Mouse (Mus musculus): Measurements from ENCODE around the gene Ankrd55. TPM values are rescaled to one million over a fixed set of nuclear protein-coding genes. Genes with fewer than 3 reads are reported as not detected.

Ankrd55 gene
- 0.33 and 0.49 TPM in 2 replicates for polyA plus RNA-seq (2016; fragmentation: Nextera tagmentation; extraction: Ambion mirVana)

DNA sequence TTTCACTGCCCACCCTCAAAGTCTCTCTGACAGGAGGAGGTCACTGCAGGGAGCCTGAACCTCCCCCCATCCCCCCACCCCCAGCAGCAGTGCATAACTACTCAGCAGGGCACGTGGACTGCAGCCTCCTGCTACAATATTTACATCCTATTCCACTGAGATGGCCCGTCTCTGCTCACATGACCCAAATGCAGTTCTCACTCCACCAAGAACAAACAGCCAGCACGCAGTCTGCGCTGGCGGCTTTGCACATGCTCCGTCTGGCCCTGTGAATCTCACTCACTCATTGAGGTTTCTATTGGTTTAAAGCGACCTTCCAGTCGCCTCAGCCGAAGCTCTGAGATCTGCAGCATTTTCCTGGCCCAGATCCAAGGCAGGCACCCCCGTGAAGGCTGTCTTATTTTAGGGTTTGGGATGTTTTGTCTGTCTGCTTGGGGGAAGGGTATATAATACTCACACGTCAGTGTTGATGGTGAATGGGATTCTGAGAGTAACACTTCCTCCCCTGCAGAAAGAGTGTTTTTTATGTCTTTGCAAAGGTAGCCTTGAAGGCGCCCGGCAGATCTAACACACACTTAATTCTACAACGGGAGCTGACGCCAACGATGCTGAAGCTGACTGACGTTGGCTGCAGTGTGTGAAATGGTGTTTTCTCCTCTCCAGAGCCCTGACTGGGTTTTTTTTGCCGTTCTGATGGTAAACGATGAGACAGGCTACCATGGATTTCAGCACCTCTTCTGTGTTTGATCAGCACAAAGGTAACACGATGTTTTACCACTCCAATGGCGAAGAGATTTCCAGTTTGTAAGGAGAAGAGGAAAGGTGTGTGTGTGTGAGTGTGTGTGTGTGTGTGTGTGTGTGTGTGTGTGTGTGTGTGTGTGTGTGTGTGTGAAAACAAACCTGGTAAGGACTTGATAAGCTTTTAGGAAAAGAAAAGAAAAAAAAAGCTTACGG is at the start of gene Ankrd55:
Ankrd55 (plus strand) TSS at position 227 of the 954 bp plus-strand sequence.
- DNase-seq (ENCODE audit: low spot score) = peak; percentile 72
- no peaks in the 10 kb centered on the region for H3K9me3 ChIP-seq
- peak within 1 kb of the TSS; percentile 72 for H3K27ac ChIP-seq (replicated peaks)
- peak within 1 kb of the TSS; percentile 38 for H3K4me3 ChIP-seq
- 37% methylated on average over 22 of the region's 22 CpGs for WGBS
- no peaks in the 10 kb centered on the region for H3K36me3 ChIP-seq (replicated peaks)
- H3K27me3 ChIP-seq (replicated peaks; ENCODE audit: low read depth, poor library complexity, severe bottlenecking) = no peaks in the 10 kb centered on the region
- peaks cover 18% of the 10 kb centered on the region for H3K4me1 ChIP-seq

DNA sequence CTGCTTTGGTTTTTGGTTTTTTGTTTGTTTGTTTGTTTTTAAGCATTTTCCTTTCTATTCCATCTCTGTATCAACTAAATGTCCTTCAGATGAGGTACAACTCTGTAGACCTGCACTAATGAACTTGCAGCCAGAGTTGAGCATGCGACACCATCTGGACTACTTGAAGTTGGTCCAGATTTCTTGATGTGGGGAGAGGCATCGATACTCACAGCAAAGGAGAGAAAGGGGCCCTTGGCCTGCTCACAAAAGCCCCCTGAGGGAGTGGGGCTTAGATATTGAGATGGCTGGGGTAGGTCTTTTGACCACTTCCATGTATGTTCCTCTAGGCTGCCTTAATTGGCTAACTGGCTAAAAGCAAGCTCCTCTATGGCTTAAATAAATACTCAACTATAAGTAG is 49.0 kb upstream of the Ankrd55 start:
- no peaks in the 10 kb centered on the region for H3K9me3 ChIP-seq
- WGBS = 95% methylated on average over 2 of the region's 2 CpGs
- peaks cover 35% of the 10 kb centered on the region for H3K4me1 ChIP-seq
- no peaks in the 10 kb centered on the region for H3K36me3 ChIP-seq (replicated peaks)
- peaks cover 25% of the 10 kb centered on the region; the same call in 1 of the 2 replicates for H3K27me3 ChIP-seq (replicated peaks; ENCODE audit: low read depth, poor library complexity, severe bottlenecking)
- H3K4me3 ChIP-seq = no peak overlapping the region
- no peak for DNase-seq (ENCODE audit: low spot score)
- no peak overlapping the region for H3K27ac ChIP-seq (replicated peaks)

DNA sequence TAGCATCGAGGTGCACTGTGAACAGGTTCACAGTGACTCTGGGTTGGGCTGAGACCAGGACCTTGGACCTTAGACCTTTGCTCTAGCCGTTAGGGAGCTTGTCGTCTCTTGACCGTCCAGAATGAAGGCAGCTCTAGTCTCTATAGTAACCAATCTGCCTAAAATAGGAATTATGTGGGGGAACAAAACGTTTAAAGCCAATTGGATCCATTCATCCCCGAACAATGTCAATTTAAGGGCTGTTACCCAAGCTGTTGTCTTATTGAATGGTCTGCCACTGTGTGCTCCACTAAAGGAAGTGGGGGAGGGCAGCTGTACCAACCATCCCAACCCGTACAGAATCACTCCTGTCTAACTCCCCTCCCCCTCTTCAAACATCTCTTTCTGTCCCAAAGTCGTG is 46.8 kb upstream of the Ankrd55 start:
- Histone ChIP-seq H3K4me1 (peaks cover 46% of the 10 kb centered on the region), H3K4me3 (no peak overlapping the region), H3K9me3 (peaks cover 4% of the 10 kb centered on the region), H3K27me3 (replicated peaks; ENCODE audit: low read depth, poor library complexity, severe bottlenecking) (peaks cover 25% of the 10 kb centered on the region; the same call in 1 of the 2 replicates), H3K36me3 (replicated peaks) (no peaks in the 10 kb centered on the region), H3K27ac (replicated peaks) (no peak overlapping the region)
- 39% methylated on average over 8 of the region's 8 CpGs for WGBS
- no peak for DNase-seq (ENCODE audit: low spot score)

DNA sequence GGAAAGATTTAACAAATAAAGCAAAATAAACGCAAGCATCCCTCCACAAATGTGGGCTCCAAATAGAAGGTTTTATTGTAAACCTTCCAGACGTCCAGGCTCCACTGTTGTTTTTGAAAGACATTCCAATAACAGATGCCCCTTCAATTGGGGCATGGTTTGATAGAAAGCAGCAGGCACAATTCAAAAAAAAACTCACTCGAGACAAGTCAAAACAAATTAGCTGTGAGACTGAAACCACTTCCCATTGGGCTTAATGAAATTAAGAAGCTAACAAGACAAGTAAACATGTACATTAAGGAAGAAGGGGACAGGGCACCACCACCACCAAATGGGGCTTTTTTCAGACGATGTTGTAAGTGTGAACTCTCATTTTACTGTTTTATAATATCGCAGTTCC is 43.1 kb upstream of the Ankrd55 start:
- Histone ChIP-seq H3K27ac (replicated peaks) (peak overlapping the region; percentile 61; the same call in 1 of the 2 replicates), H3K27me3 (replicated peaks; ENCODE audit: low read depth, poor library complexity, severe bottlenecking) (peaks cover 5% of the 10 kb centered on the region; the same call in 1 of the 2 replicates), H3K9me3 (peaks cover 20% of the 10 kb centered on the region), H3K36me3 (replicated peaks) (peaks cover 4% of the 10 kb centered on the region; the same call in 1 of the 2 replicates), H3K4me1 (peaks cover 25% of the 10 kb centered on the region), H3K4me3 (no peak overlapping the region)
- DNase-seq (ENCODE audit: low spot score) = no peak
- 42% methylated on average over 5 of the region's 5 CpGs for WGBS

DNA sequence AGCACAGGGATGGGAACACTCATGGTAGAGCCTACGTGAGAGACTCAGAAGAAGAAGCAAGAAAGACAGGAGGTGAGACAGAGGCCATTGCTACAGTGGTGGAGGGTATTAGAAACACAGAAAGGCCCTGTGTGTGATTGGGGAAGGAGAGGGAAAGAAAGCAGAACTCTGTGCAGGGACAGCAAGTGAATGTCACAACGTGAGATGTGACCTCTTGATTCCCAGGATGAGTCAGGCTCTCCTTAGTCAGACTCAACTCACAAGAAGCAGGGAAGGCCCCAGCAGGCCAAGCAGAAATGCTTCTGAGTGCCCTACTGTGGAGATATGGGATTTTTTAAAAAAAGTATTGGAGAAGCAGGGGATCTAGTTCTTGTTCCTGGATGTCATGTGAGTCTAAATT is 36.8 kb upstream of the Ankrd55 start:
- peaks cover 28% of the 10 kb centered on the region for H3K4me1 ChIP-seq
- DNase-seq (ENCODE audit: low spot score) = no peak
- H3K4me3 ChIP-seq = no peak overlapping the region
- H3K27ac ChIP-seq (replicated peaks) = no peak overlapping the region
- peaks cover 16% of the 10 kb centered on the region for H3K9me3 ChIP-seq
- 89% methylated on average over 2 of the region's 2 CpGs for WGBS
- peaks cover 4% of the 10 kb centered on the region; the same call in 1 of the 2 replicates for H3K36me3 ChIP-seq (replicated peaks)
- no peaks in the 10 kb centered on the region for H3K27me3 ChIP-seq (replicated peaks; ENCODE audit: low read depth, poor library complexity, severe bottlenecking)

DNA sequence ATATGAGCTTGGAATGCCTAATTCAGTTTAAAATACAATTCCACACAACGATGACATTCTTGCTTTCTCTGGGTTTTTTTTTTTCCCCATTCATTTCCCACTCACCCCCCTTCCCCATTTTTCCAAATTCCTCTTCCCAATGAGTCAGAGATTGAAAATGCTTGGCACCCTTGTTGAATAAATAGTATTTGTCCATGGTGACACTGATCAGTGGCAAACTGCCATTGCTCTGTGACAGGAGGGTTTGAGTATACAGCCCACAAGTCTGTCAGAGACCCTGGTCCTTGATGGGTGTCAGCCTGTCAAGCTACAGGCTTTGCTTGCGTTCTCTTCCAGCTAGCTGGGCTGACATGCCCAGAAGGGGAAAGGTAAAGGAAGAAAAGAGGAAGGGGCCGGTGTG is 36.2 kb upstream of the Ankrd55 start:
- no peak overlapping the region for H3K4me3 ChIP-seq
- WGBS = 82% methylated on average over 3 of the region's 3 CpGs
- H3K27ac ChIP-seq (replicated peaks) = no peak overlapping the region; the same call in 1 of the 2 replicates
- H3K27me3 ChIP-seq (replicated peaks; ENCODE audit: low read depth, poor library complexity, severe bottlenecking) = no peaks in the 10 kb centered on the region
- peaks cover 11% of the 10 kb centered on the region for H3K9me3 ChIP-seq
- peaks cover 4% of the 10 kb centered on the region; the same call in 1 of the 2 replicates for H3K36me3 ChIP-seq (replicated peaks)
- H3K4me1 ChIP-seq = peaks cover 28% of the 10 kb centered on the region
- DNase-seq (ENCODE audit: low spot score) = no peak

DNA sequence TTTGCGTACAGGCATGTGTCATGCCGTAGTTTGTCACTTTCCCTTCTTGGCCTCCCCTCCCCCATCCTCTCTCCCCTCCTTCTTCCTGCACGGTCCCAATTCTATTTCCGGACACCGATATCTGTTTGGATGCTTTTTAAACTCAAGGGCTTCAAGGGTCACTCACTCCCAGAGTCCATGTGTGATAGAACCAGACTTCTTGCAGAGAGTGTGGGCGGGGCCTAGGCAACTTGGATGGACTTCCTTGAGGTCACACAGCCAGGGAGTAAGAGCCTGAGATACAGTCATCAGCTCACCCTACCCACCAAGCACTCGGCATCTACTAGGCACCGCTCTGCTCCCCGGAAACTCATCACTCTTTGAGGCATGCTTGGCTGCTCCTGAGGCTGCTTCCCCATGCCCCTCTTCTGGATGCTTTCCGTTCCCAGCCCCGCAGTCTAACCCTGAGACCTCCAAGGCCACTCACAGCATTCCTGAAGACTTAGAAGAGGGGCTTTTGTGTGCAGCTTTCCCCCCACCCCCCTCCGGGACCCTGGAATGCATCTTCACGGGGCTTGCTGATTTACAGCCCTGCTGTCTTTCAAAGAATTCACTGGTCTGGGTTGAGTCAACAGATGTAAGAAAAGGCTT is 35.1 kb upstream of the Ankrd55 start:
- Histone ChIP-seq H3K4me3 (no peak overlapping the region), H3K27ac (replicated peaks) (peak overlapping the region; percentile 42; the same call in 1 of the 2 replicates), H3K9me3 (peaks cover 11% of the 10 kb centered on the region), H3K27me3 (replicated peaks; ENCODE audit: low read depth, poor library complexity, severe bottlenecking) (no peaks in the 10 kb centered on the region), H3K36me3 (replicated peaks) (peaks cover 4% of the 10 kb centered on the region; the same call in 1 of the 2 replicates), H3K4me1 (peaks cover 28% of the 10 kb centered on the region)
- peak; percentile 56 for DNase-seq (ENCODE audit: low spot score)
- 40% methylated on average over 13 of the region's 13 CpGs for WGBS

DNA sequence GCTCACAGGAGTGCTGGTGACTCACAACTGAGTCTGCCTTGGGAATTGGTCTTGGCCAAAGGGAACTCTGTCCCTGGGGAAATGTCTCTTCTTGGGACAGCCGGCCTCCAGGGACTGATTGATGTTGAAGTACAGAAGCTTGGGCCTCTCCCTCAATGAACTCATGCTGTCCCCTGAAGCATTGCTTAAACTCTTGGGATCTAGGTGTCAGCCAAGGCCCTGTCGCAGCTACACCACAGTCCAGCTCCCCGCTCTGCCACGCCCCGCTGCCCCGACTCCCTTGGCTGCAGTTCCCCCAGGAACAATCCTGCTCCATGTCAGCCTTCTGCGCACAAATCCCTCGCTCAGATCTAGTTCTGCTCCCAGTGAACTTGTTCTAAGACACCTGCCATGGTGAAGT is 34.1 kb upstream of the Ankrd55 start:
- 0 out of 2 replicates have a peak, but pooled peaks cover 4% of the 10 kb centered on the region for H3K36me3 ChIP-seq (replicated peaks)
- WGBS = 84% methylated on average over 8 of the region's 8 CpGs
- no peaks in the 10 kb centered on the region for H3K27me3 ChIP-seq (replicated peaks; ENCODE audit: low read depth, poor library complexity, severe bottlenecking)
- peaks cover 6% of the 10 kb centered on the region for H3K9me3 ChIP-seq
- H3K27ac ChIP-seq (replicated peaks) = 0 out of 2 replicates have a peak overlapping the region, but pooled peaks have one; percentile 8
- H3K4me1 ChIP-seq = peaks cover 28% of the 10 kb centered on the region
- no peak overlapping the region for H3K4me3 ChIP-seq
- no peak for DNase-seq (ENCODE audit: low spot score)

DNA sequence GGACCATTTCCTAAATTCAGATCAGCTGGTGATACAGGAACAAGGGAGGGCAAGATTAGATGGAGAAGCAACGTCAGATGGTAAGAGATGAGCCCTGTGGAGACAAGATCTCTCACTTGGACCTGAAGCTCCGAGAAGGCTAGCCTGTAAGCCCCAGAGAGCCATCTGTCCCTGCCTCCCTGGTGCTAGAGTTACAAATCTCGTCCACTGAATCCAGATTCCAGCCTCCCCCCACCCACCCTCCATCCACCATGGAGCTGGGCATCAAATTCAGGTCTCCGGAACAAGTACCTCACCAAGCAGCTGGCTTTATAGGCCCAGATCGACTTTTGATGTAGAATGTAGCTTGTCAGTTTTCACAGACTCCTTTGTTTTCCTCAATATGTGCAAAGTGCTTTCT is 32.4 kb upstream of the Ankrd55 start:
- no peaks in the 10 kb centered on the region; the same call in 1 of the 2 replicates for H3K27me3 ChIP-seq (replicated peaks; ENCODE audit: low read depth, poor library complexity, severe bottlenecking)

DNA sequence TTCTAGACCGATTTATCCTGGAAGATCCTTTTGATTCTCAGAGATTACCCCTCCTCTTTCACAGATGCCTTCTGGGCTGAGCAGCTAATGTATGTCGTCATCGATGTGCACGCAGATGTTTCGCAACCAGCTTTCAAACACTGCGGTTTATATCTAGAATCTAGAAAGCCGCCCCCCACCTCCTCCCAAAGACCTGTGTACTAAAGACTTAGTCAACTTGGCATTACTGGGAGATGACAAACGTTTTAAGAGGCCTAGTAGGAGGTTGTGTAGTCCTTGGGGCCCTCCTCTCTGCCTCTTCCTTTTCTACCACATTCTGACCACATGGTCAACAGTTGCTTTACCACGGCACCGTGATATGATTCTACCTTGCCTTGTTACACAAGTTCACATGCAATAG is 29.8 kb upstream of the Ankrd55 start:
- Histone ChIP-seq H3K36me3 (replicated peaks) (no peaks in the 10 kb centered on the region), H3K27me3 (replicated peaks; ENCODE audit: low read depth, poor library complexity, severe bottlenecking) (no peaks in the 10 kb centered on the region; the same call in 1 of the 2 replicates), H3K9me3 (no peaks in the 10 kb centered on the region), H3K27ac (replicated peaks) (no peak overlapping the region), H3K4me3 (no peak overlapping the region), H3K4me1 (peaks cover 14% of the 10 kb centered on the region)
- no peak for DNase-seq (ENCODE audit: low spot score)
- WGBS = 88% methylated on average over 10 of the region's 10 CpGs

More for the DNA sequence above, 32.4 kb upstream of the Ankrd55 start:
- DNase-seq (ENCODE audit: low spot score) = no peak
- H3K36me3 ChIP-seq (replicated peaks) = no peaks in the 10 kb centered on the region
- no peak overlapping the region for H3K4me3 ChIP-seq
- H3K4me1 ChIP-seq = peaks cover 28% of the 10 kb centered on the region
- 70% methylated on average over 5 of the region's 5 CpGs for WGBS
- no peak overlapping the region for H3K27ac ChIP-seq (replicated peaks)
- H3K9me3 ChIP-seq = no peaks in the 10 kb centered on the region

DNA sequence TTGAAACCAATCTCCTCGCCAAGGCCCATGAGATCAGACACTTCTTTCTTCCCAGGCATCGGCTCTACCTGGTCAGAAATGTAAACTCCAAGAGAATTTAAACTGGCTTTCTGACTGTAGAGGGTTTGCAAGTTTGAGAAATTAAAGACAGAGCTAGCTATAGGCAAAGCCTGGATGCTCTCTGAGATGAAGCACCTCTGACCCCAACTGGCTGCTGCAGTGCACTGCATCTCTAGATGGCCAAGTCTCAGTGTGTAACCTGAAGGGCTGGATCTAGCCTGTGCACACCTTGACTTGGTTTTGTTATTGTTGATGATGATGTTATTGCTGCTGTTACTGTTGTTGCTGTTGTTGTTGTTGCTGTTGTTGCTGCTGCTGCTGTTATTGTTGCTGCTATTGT is 28.9 kb upstream of the Ankrd55 start:
- Histone ChIP-seq H3K4me1 (peaks cover 5% of the 10 kb centered on the region; the same call in 1 of the 2 replicates), H3K36me3 (replicated peaks) (no peaks in the 10 kb centered on the region), H3K27me3 (replicated peaks; ENCODE audit: low read depth, poor library complexity, severe bottlenecking) (no peaks in the 10 kb centered on the region; the same call in 1 of the 2 replicates), H3K4me3 (no peak overlapping the region), H3K9me3 (no peaks in the 10 kb centered on the region), H3K27ac (replicated peaks) (no peak overlapping the region)
- WGBS = 50% methylated on average over 2 of the region's 2 CpGs
- DNase-seq (ENCODE audit: low spot score) = peak; percentile 67

DNA sequence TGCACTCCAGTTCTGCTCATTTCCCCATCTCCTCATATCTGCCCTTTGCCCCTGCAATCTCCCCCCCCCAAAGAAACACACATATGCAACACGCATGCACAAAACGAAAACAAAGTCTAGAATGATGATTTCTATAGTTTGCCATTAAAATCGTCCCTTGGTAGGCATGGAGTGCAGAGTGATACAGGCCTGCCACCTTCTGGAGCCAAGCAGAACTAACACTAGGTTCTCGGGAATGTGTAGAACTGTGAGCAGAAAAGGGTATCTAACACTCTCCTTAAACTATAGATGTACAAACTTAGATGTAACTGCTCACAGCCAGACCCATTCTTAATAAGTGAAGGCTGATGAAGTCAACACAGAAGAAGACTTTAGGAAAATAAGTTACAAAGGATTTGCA is 23.6 kb upstream of the Ankrd55 start:
- Histone ChIP-seq H3K4me1 (no peaks in the 10 kb centered on the region), H3K36me3 (replicated peaks) (no peaks in the 10 kb centered on the region), H3K27ac (replicated peaks) (no peak overlapping the region), H3K9me3 (no peaks in the 10 kb centered on the region), H3K27me3 (replicated peaks; ENCODE audit: low read depth, poor library complexity, severe bottlenecking) (no peaks in the 10 kb centered on the region; the same call in 1 of the 2 replicates), H3K4me3 (no peak overlapping the region)
- peak; percentile 40 for DNase-seq (ENCODE audit: low spot score)
- 25% methylated on average over 4 of the region's 4 CpGs for WGBS

All from embryonic facial prominence, embryonic 10.5 days (tissue).